Mouse (Mus musculus) kidney, postnatal 0 days (tissue): Measurements from ENCODE around the gene Fgr. TPM values are rescaled to one million over a fixed set of nuclear protein-coding genes. Genes with fewer than 3 reads are reported as not detected.

Experiments
- ATAC-seq: fragments of 200-750 bp; cut with Nextera tagmentation; replicated peaks from 2 replicates; pipeline ENCODE4 v1.8.0; 2017; ENCODE audit warnings: low read depth, moderate number of reproducible peaks, moderate TSS enrichment, moderate library complexity; ENCODE audit not compliant: low FRiP score
- DNase-seq: peaks from one replicate; pipeline ENCODE4 v3.0.0-alpha.2; 2016; ENCODE audit warnings: low spot score
- H3K27ac ChIP-seq: fragments of 300-500 bp; sonication (generic); 2 replicates; pipeline ENCODE4 v1.5.1; 2014; ENCODE audit warnings: mild to moderate bottlenecking
- H3K27me3 ChIP-seq: fragments of 300-500 bp; sonication (generic); 2 replicates; pipeline ENCODE4 v1.6.1; 2014; ENCODE audit warnings: low read length, mixed read lengths; ENCODE audit not compliant: insufficient read depth
- H3K36me3 ChIP-seq: fragments of 300-500 bp; sonication (generic); 2 replicates; pipeline ENCODE4 v1.6.1; 2014; ENCODE audit warnings: low read length, mixed read lengths; ENCODE audit not compliant: insufficient read depth
- H3K4me1 ChIP-seq: fragments of 300-500 bp; sonication (generic); replicated peaks from 2 replicates; pipeline ENCODE4 v1.6.1; 2014; ENCODE audit warnings: antibody characterized with exemption, low read length, mixed read lengths; ENCODE audit not compliant: insufficient read depth
- H3K4me2 ChIP-seq: fragments of 300-500 bp; sonication (generic); 2 replicates; pipeline ENCODE4 v1.6.1; 2014; ENCODE audit warnings: mild to moderate bottlenecking, low read length, moderate library complexity, mixed read lengths
- H3K4me3 ChIP-seq: fragments of 300-500 bp; sonication (generic); replicated peaks from 2 replicates; pipeline ENCODE4 v1.5.1; 2014; ENCODE audit warnings: low read depth, low read length
- H3K9ac ChIP-seq: fragments of 300-500 bp; sonication (generic); 2 replicates; pipeline ENCODE4 v1.6.1; 2014; ENCODE audit warnings: low read depth, low read length
- H3K9me3 ChIP-seq: fragments of 300-500 bp; sonication (generic); replicated peaks from 2 replicates; pipeline ENCODE4 v1.6.1; 2016; ENCODE audit warnings: low read length, inconsistent platforms, mixed read lengths
- CTCF ChIP-seq: IDR thresholded peaks from 2 replicates; pipeline ENCODE4 v1.5.1; 2016; ENCODE audit warnings: antibody characterized with exemption, low read depth, mild to moderate bottlenecking, moderate library complexity
- WGBS: fragments of 180-500 bp; shearing (Covaris S2); extraction: QIAGEN DNeasy Blood & Tissue Kit; methylation state at CpG from one replicate; pipeline ENCODE4 v1.1.7; 2014; 5-methylcytosine and 5-hydroxymethylcytosine counted together
- polyA plus RNA-seq: library from polyadenylated mRNA; unstranded; fragments of >200 nt; fragmentation: Nextera tagmentation; extraction: Ambion mirVana; gene quantifications from 2 replicates; pipeline ENCODE4 v1.2.1, GENCODE M21; 2015

The Fgr gene
- polyA plus RNA-seq, 1 experiment from 2014 or later, result 0.51 TPM

- peak; percentile 76 for DNase-seq
- Histone ChIP-seq H3K4me1 (no peaks in the 10 kb centered on the region), H3K4me2 (peak overlapping the region; percentile 29; the same call in 1 of the 2 replicates), H3K36me3 (no peaks in the 10 kb centered on the region), H3K27me3 (no peaks in the 10 kb centered on the region), H3K27ac (no peak overlapping the region), H3K9ac (no peak overlapping the region), H3K4me3 (no peak overlapping the region), H3K9me3 (no peaks in the 10 kb centered on the region)
- WGBS, result 25% methylated on average over 22 of the region's 22 CpGs
- no peak for ATAC-seq
- peak; percentile 83 for TF ChIP-seq CTCF
These were observed 34.3 kb upstream of the Fgr start for GRCm38 (mm10) chr4:132939421-132940127.

- H3K27ac ChIP-seq, result no peak overlapping the region
- ATAC-seq (no peak), DNase-seq (no peak)
- no peaks in the 10 kb centered on the region for H3K9me3 ChIP-seq
- no peak for TF ChIP-seq CTCF
- H3K4me3 ChIP-seq, result no peak overlapping the region
- no peaks in the 10 kb centered on the region for H3K27me3 ChIP-seq
- no peak overlapping the region for H3K4me2 ChIP-seq
- 58% methylated on average over 23 of the region's 23 CpGs for WGBS
- peaks cover 5% of the 10 kb centered on the region for H3K4me1 ChIP-seq
- no peaks in the 10 kb centered on the region for H3K36me3 ChIP-seq
- H3K9ac ChIP-seq, result no peak overlapping the region
These were observed 32.7 kb upstream of the Fgr start for GRCm38 (mm10) chr4:132941012-132941729.

- TF ChIP-seq CTCF, result no peak
- no peak overlapping the region for H3K4me3 ChIP-seq
- no peak overlapping the region for H3K27ac ChIP-seq
- H3K4me2 ChIP-seq, result no peak overlapping the region
- no peaks in the 10 kb centered on the region for H3K27me3 ChIP-seq
- no peaks in the 10 kb centered on the region for H3K9me3 ChIP-seq
- DNase-seq (no peak), ATAC-seq (no peak)
- no peak overlapping the region for H3K9ac ChIP-seq
- H3K36me3 ChIP-seq, result no peaks in the 10 kb centered on the region
- H3K4me1 ChIP-seq, result peaks cover 12% of the 10 kb centered on the region
- 65% methylated on average over 8 of the region's 8 CpGs for WGBS
These were observed 30.8 kb upstream of the Fgr start for GRCm38 (mm10) chr4:132943088-132943487.

- Histone ChIP-seq H3K9ac (no peak overlapping the region), H3K27ac (no peak overlapping the region), H3K4me1 (peaks cover 12% of the 10 kb centered on the region), H3K4me2 (no peak overlapping the region), H3K9me3 (no peaks in the 10 kb centered on the region), H3K27me3 (no peaks in the 10 kb centered on the region), H3K36me3 (no peaks in the 10 kb centered on the region), H3K4me3 (no peak overlapping the region)
- TF ChIP-seq CTCF, result no peak
- no peak for ATAC-seq
- 58% methylated on average over 12 of the region's 12 CpGs for WGBS
- no peak for DNase-seq
These were observed 29.8 kb upstream of the Fgr start for GRCm38 (mm10) chr4:132944106-132944505.

GRCm38 (mm10) chr4:132944776-132945175, 29.1 kb upstream of the Fgr start:
- H3K9ac ChIP-seq, result no peak overlapping the region
- no peaks in the 10 kb centered on the region for H3K36me3 ChIP-seq
- no peak overlapping the region for H3K4me2 ChIP-seq
- H3K27ac ChIP-seq, result no peak overlapping the region
- peaks cover 12% of the 10 kb centered on the region for H3K4me1 ChIP-seq
- H3K9me3 ChIP-seq, result no peaks in the 10 kb centered on the region
- TF ChIP-seq CTCF, result no peak
- no peak overlapping the region for H3K4me3 ChIP-seq
- no peaks in the 10 kb centered on the region for H3K27me3 ChIP-seq
- WGBS, result 64% methylated on average over 4 of the region's 4 CpGs
- ATAC-seq (no peak), DNase-seq (no peak)

- 0 out of 2 replicates have a peak overlapping the region, but pooled peaks have one; percentile 3 for H3K4me3 ChIP-seq
- DNase-seq (peak; percentile 93), ATAC-seq (peak; percentile 77)
- no peak overlapping the region for H3K9ac ChIP-seq
- 3% methylated on average over 15 of the region's 15 CpGs for WGBS
- peak; percentile 97 for TF ChIP-seq CTCF
- peak overlapping the region; percentile 49 for H3K4me2 ChIP-seq
- peak overlapping the region; percentile 67 for H3K27ac ChIP-seq
- no peaks in the 10 kb centered on the region for H3K9me3 ChIP-seq
- H3K36me3 ChIP-seq, result no peaks in the 10 kb centered on the region
- H3K4me1 ChIP-seq, result peaks cover 12% of the 10 kb centered on the region
- no peaks in the 10 kb centered on the region for H3K27me3 ChIP-seq
These were observed 28.4 kb upstream of the Fgr start for GRCm38 (mm10) chr4:132945261-132946046.
